ENCODE assay signal across 10 mouse cellular contexts in genomic region chr13:45693953-45694352, GRCm38 (mm10).
A peak's percentile ranks its signal among the peaks of the same experiment; 100 is the strongest.
DNase-seq lines count a peak whose midpoint lies in the region; ATAC-seq and TF ChIP-seq lines count a peak whose summit lies in the region.
"Had no signal": no experiment of that assay in that cellular context is flagged by ENCODE, and none has a peak within 500 bp of the region (broad histone marks: within the 10 kb centered on the region; RNA-seq: fewer than 3 reads in every experiment).

No protein-coding gene starts in this region.

- intact Hi-C loops in heart, postnatal 25 days (cut with DNase I), result no loop called here

- no peaks in the 10 kb centered on the region for H3K36me3 ChIP-seq in heart, postnatal 0 days (replicated peaks; ENCODE audit: control insufficient read depth, insufficient read depth, low read length)
- H3K36me3 ChIP-seq in lung, postnatal 0 days (ENCODE audit: insufficient read depth, low read length), result no peaks in the 10 kb centered on the region
- H3K36me3 ChIP-seq in forebrain, embryonic 16.5 days (ENCODE audit: control insufficient read depth, insufficient read depth), result no peaks in the 10 kb centered on the region

- TF ChIP-seq POLR2A in bone marrow macrophage, adult 2 months (IDR thresholded peaks at IDR 0.05; ENCODE audit: borderline replicate concordance, low read depth, low read length), result no peak

- DNase-seq in heart, postnatal 0 days (ENCODE audit: low spot score), result no peak
- DNase-seq in heart, postnatal 25 days (ENCODE audit: low spot score), result no peak
- peak; percentile 29 for DNase-seq in lung, postnatal 0 days (ENCODE audit: low spot score)
- no peak for DNase-seq in lung, postnatal 14 days
- DNase-seq in cerebellum, postnatal 10 days, result no peak
- DNase-seq: right cerebral cortex, postnatal 25 days had no signal

- ATAC-seq in heart, postnatal 0 days (ENCODE audit: insufficient read depth, low read depth), result peak; percentile 24; the same call in 1 of the 2 replicates
- no peak for ATAC-seq in lung, postnatal 0 days
- ATAC-seq in monocyte, adult 5-6 weeks (replicated peaks; ENCODE audit: insufficient number of reproducible peaks, low FRiP score, low TSS enrichment, poor library complexity, severe bottlenecking), result 0 out of 2 replicates have a peak, but pooled peaks have one; percentile 22
- ATAC-seq in forebrain, embryonic 16.5 days, result no peak

- TF ChIP-seq CTCF in heart, postnatal 0 days (IDR thresholded peaks at IDR 0.05; ENCODE audit: low read depth), result peak; percentile 24; the same call in 1 of the 2 replicates
- peak; percentile 51 for TF ChIP-seq CTCF in lung, postnatal 0 days (IDR thresholded peaks at IDR 0.05)
- TF ChIP-seq CTCF in bone marrow macrophage, adult 2 months (IDR thresholded peaks at IDR 0.05; ENCODE audit: low read depth, low read length), result no peak

- no peak overlapping the region for H3K9ac ChIP-seq in heart, postnatal 0 days (replicated peaks; ENCODE audit: low read depth, low read length)
- H3K9ac ChIP-seq in lung, postnatal 0 days (replicated peaks; ENCODE audit: low read depth), result no peak overlapping the region
- no peak overlapping the region for H3K9ac ChIP-seq in forebrain, embryonic 16.5 days (replicated peaks; ENCODE audit: low read depth, low read length)
- H3K9ac ChIP-seq: hindbrain, embryonic 12.5 days had no signal

- no peaks in the 10 kb centered on the region for H3K27me3 ChIP-seq in heart, postnatal 0 days (ENCODE audit: control insufficient read depth, insufficient read depth, low read length)
- no peaks in the 10 kb centered on the region for H3K27me3 ChIP-seq in lung, postnatal 0 days (replicated peaks; ENCODE audit: insufficient read depth, low read length)
- no peaks in the 10 kb centered on the region for H3K27me3 ChIP-seq in forebrain, embryonic 16.5 days (replicated peaks; ENCODE audit: control insufficient read depth, insufficient read depth, low read length)
- H3K27me3 ChIP-seq: hindbrain, embryonic 12.5 days had no signal

- 76% methylated on average over 9 of the region's 9 CpGs for WGBS in heart, postnatal 0 days
- 71% methylated on average over 9 of the region's 9 CpGs for WGBS in lung, postnatal 0 days
- WGBS in forebrain, embryonic 16.5 days, result 88% methylated on average over 9 of the region's 9 CpGs

- TF ChIP-seq EP300 in heart, postnatal 0 days (IDR thresholded peaks at IDR 0.05; ENCODE audit: low read depth), result no peak
- no peak for TF ChIP-seq EP300 in lung, postnatal 0 days (IDR thresholded peaks at IDR 0.05)

- H3K4me1 ChIP-seq in heart, postnatal 0 days (ENCODE audit: control insufficient read depth, insufficient read depth), result peaks cover 32% of the 10 kb centered on the region
- H3K4me1 ChIP-seq in lung, postnatal 0 days (ENCODE audit: insufficient read depth, low read depth, low read length), result peaks cover 9% of the 10 kb centered on the region; the same call in 1 of the 2 replicates
- peaks cover 22% of the 10 kb centered on the region for H3K4me1 ChIP-seq in bone marrow macrophage, adult 2 months (ENCODE audit: control insufficient read depth, insufficient read depth, low read length)
- peaks cover 6% of the 10 kb centered on the region for H3K4me1 ChIP-seq in forebrain, embryonic 16.5 days (replicated peaks; ENCODE audit: control insufficient read depth, insufficient read depth, low read length)

- H3K9me3 ChIP-seq in heart, postnatal 0 days (replicated peaks; ENCODE audit: control insufficient read depth, low read length), result no peaks in the 10 kb centered on the region
- no peaks in the 10 kb centered on the region for H3K9me3 ChIP-seq in lung, postnatal 0 days (ENCODE audit: low read length)
- peaks cover 3% of the 10 kb centered on the region for H3K9me3 ChIP-seq in forebrain, embryonic 16.5 days (ENCODE audit: control insufficient read depth, low read length)

- 0 out of 2 replicates have a peak overlapping the region, but pooled peaks have one; percentile 54 for H3K27ac ChIP-seq in heart, postnatal 0 days (ENCODE audit: low read depth)
- peak overlapping the region; percentile 52 for H3K27ac ChIP-seq in lung, postnatal 0 days (ENCODE audit: low read length)
- H3K27ac ChIP-seq in bone marrow macrophage, adult 2 months (ENCODE audit: insufficient read depth, low read depth, low read length), result peak overlapping the region; percentile 63
- no peak overlapping the region for H3K27ac ChIP-seq in forebrain, embryonic 16.5 days (ENCODE audit: low read length)
- H3K27ac ChIP-seq: hindbrain, embryonic 12.5 days had no signal

- no peak overlapping the region for H3K4me3 ChIP-seq in heart, postnatal 0 days (ENCODE audit: low read depth, low read length)
- no peak overlapping the region for H3K4me3 ChIP-seq in lung, postnatal 0 days (ENCODE audit: low read depth, low read length)
- peak overlapping the region; percentile 14; the same call in 1 of the 2 replicates for H3K4me3 ChIP-seq in bone marrow macrophage, adult 2 months (ENCODE audit: insufficient read depth, low read length)
- no peak overlapping the region for H3K4me3 ChIP-seq in forebrain, embryonic 16.5 days (replicated peaks; ENCODE audit: low read length)
- H3K4me3 ChIP-seq: hindbrain, embryonic 12.5 days had no signal

- no peak overlapping the region for H3K4me2 ChIP-seq in heart, postnatal 0 days (ENCODE audit: low read depth, low read length)
- no peak overlapping the region for H3K4me2 ChIP-seq in lung, postnatal 0 days (replicated peaks; ENCODE audit: low read depth, low read length)
- no peak overlapping the region for H3K4me2 ChIP-seq in forebrain, embryonic 16.5 days (ENCODE audit: low read length)
- H3K4me2 ChIP-seq: hindbrain, embryonic 12.5 days had no signal

Comparison
In these comparisons a context has a peak if more than half of its experiments do, and no peak if none do; other contexts are left out.
1. ATAC-seq: peak in heart, postnatal 0 days (single experiment) and monocyte, adult 5-6 weeks (single experiment); none in lung, postnatal 0 days (single experiment) and forebrain, embryonic 16.5 days (single experiment).